Mouse (Mus musculus): ENCODE results near the gene Tctn3.
"Not testable (repeated sequence)": the region's sequence is repeated elsewhere in the genome, so short reads cannot be mapped to it uniquely, and the experiment has no call there.

Tctn3 gene

DNA sequence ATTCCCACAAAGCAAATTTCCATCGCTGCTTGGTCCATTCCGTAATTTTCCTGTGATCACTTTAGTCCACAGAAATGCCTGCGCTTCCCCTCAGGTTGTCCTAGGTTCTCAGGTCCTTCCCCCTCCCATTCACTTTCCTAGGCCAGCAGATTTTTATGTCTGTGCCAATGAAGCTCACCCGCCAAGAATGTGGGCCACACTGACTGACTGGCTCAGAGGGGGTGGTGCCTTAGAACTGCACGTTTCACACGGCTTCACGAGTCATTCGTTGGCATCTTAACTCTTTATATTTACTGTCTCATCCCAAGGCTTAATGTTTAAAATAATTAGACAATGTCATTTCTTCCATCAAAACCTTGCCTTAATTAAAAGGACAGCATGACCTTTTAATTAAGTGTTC lies 16.2 kb downstream of the Tctn3 start:
- no peaks in the 10 kb centered on the region for H3K36me3 ChIP-seq (ENCODE audit: control insufficient read depth, insufficient read depth, low read length, poor library complexity, severe bottlenecking)
- no peaks in the 10 kb centered on the region for H3K27me3 ChIP-seq (ENCODE audit: control insufficient read depth, insufficient read depth, low read length, poor library complexity, severe bottlenecking)
- no peak for DNase-seq (ENCODE audit: low read depth, low spot score)

DNA sequence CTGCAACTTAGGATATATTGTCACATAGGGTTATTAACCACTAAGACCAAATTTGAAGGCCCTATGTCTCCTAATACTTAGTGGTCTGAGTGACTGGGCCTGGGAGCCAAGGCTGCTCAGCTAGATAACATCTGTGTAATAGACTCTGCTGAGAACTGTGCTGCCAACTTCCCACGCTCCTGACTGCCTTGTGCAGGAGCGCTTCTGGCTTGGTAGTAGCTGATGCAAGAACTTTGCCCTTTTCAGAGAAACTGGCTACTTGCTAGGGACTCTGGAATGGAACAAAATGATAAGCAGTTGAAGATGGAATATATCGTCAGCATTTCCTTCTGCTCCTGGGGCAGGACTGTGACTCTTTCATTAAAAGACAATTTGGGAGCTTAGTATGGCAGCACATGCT lies 16.8 kb downstream of the Tctn3 start:
- H3K27me3 ChIP-seq (ENCODE audit: control insufficient read depth, insufficient read depth, low read length, poor library complexity, severe bottlenecking) = no peaks in the 10 kb centered on the region
- no peak for DNase-seq (ENCODE audit: low read depth, low spot score)
- no peaks in the 10 kb centered on the region for H3K36me3 ChIP-seq (ENCODE audit: control insufficient read depth, insufficient read depth, low read length, poor library complexity, severe bottlenecking)

DNA sequence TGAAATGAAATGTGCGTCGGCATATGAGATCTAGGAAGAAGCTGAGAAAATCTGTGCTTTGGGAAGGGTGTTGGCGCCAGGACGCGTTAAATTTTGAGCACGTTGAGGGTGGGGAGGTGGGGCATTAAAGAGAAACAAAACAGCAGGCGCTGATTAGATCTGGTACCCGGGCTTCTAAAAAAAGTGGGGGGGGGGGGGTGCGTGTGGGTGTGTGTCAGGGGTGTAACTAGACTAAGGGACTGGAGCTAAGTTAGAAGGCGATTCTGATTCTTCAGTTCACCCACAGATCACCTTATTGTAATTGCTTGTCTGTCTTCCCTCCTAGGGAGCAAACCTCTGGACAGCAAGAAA lies 22.5 kb downstream of the Tctn3 start:
- no peak for DNase-seq (ENCODE audit: low read depth, low spot score)
- H3K36me3 ChIP-seq (ENCODE audit: control insufficient read depth, insufficient read depth, low read length, poor library complexity, severe bottlenecking) = no peaks in the 10 kb centered on the region
- H3K27me3 ChIP-seq (ENCODE audit: control insufficient read depth, insufficient read depth, low read length, poor library complexity, severe bottlenecking) = no peaks in the 10 kb centered on the region

DNA sequence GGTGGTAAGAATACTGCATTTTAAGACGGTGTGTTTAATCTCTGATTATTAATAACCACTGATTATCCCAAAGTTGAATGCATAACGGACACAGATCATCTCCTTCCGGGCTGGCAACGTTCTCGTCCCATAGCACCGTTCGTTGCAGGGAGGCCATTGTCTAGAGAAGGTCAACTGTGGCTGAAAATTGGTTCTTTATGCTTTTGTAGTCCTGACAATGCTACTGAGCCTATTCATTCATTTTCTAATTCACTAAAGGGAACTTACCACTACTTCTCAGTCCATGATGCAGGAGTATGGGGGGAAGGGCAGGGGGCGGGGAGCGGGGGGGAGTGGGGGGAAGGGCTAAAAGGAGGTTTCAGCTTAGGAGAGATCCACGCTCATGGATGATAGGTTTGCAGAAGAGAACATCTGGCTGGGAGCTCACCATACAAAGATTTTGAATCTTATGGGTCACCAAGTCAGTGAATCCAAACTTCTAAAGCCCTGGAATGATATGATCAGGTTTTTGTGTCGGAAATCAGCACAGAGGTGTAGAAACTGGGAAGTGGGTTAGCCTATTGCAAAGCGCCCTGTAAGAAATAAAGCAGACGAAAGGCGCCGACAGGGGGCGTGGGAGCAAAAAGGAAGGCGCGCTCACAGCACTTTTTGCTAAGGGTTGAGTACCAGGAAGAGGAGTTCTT lies 23.0 kb downstream of the Tctn3 start:
- DNase-seq (ENCODE audit: low read depth, low spot score) = peak; percentile 94
- no peaks in the 10 kb centered on the region for H3K36me3 ChIP-seq (ENCODE audit: control insufficient read depth, insufficient read depth, low read length, poor library complexity, severe bottlenecking)
- H3K27me3 ChIP-seq (ENCODE audit: control insufficient read depth, insufficient read depth, low read length, poor library complexity, severe bottlenecking) = no peaks in the 10 kb centered on the region

DNA sequence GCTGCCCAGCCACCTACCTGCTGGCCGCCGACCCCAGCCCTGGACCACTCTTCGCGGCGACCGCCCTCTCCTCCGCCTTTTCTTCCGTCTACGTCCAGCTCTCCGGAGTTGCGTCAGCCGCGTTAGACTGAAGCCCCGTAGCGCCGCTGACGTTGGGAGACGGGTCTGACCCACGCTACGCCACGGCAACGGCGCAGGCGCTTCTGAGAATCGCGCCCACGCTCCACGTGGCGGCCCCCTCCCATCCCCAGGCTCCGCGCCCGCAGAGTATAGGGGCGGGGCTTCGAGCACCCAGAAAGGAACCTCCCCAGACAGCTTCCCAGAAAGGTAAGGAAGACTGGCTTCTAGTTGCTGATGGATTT lies 23.8 kb downstream of the Tctn3 start, which contains the start of gene Aldh18a1:
Gene Aldh18a1 (minus strand): TSS at position 171 of the 362 bp plus-strand sequence.
- peak; percentile 96 for DNase-seq (ENCODE audit: low read depth, low spot score)
- Histone ChIP-seq H3K27me3 (ENCODE audit: control insufficient read depth, insufficient read depth, low read length, poor library complexity, severe bottlenecking) (no peaks in the 10 kb centered on the region), H3K36me3 (ENCODE audit: control insufficient read depth, insufficient read depth, low read length, poor library complexity, severe bottlenecking) (no peaks in the 10 kb centered on the region)

DNA sequence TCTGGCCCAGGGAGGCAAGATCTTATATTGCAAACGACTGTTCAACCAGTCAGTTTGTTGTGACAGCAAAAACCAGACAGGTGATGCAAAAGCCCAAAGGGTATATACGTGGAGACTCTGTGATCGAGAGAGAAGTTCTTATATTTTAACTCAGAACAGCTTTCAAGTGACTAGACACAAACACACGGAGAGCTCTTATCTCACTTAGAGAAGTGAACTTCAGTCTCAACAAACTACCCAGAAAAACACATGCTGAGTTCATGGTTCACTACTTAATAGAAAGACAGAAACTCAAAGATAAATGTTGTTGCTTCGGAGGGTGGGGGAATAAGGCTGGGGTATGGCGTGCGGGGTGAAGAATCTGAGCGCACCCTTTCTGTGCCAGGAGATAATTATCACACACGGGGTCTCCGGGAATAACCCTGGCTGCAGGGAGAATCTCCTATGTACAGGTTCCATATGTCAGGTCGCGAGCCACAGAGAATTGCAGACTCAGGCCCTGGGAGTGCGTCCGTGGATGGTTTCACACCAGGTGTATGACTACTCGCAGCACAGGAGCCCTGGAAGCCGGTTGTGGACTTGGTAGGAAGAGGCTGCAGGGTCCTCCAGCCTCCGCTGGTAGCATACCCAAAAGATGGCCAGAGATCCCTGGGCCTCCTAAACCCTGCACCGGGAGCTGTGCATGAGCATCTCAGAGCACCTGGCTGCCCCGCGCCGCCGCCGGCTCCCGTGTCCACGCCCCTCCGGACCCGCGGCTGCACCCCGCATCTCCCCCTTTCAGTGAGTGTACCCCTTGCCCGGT lies 24.3 kb downstream of the Tctn3 start:
- no peak for DNase-seq (ENCODE audit: low read depth, low spot score)
- H3K27me3 ChIP-seq (ENCODE audit: control insufficient read depth, insufficient read depth, low read length, poor library complexity, severe bottlenecking) = no peaks in the 10 kb centered on the region
- H3K36me3 ChIP-seq (ENCODE audit: control insufficient read depth, insufficient read depth, low read length, poor library complexity, severe bottlenecking) = no peaks in the 10 kb centered on the region

DNA sequence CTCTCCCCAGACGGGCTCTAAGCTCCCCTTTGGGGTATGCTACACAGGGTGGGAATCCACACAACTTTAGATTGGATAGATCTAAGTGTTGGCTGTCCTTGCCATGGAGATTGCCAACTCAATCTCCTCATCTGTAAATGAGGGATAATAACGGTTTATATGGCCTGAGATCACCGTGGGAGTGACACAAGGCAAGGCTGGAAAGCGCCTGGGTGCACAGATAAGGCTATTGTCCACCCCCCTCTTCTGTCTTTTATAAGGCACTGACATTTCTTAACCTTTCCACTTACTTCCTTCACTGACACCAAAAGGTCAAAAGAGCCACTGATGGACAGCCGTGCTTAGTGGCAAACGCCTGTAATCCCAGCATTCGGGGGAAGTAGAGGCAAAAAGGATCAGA lies 25.1 kb downstream of the Tctn3 start:
- Histone ChIP-seq H3K27me3 (ENCODE audit: control insufficient read depth, insufficient read depth, low read length, poor library complexity, severe bottlenecking) (no peaks in the 10 kb centered on the region), H3K36me3 (ENCODE audit: control insufficient read depth, insufficient read depth, low read length, poor library complexity, severe bottlenecking) (no peaks in the 10 kb centered on the region)
- no peak for DNase-seq (ENCODE audit: low read depth, low spot score)

DNA sequence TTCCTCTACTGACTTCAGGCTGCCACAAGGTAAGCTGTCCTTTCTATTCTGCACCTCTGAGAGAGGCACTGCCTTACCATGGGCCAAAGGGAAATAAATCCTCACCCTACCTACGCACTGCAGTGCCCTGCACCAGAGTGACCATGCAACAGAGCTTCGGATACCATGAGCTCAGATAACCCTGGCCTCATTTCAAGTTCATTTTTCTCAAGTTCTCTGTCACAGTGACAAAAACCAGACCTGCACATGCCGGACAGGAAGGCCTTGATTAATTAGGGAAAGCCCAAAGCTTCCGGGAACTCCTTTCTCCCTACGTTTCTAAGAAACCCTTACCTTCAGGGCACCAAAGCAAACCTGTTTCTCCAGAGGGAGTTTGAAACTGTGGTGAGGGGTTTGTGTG lies 30.4 kb downstream of the Tctn3 start:
- no peaks in the 10 kb centered on the region for H3K36me3 ChIP-seq (ENCODE audit: control insufficient read depth, insufficient read depth, low read length, poor library complexity, severe bottlenecking)
- H3K27me3 ChIP-seq (ENCODE audit: control insufficient read depth, insufficient read depth, low read length, poor library complexity, severe bottlenecking) = no peaks in the 10 kb centered on the region
- DNase-seq (ENCODE audit: low read depth, low spot score) = no peak

DNA sequence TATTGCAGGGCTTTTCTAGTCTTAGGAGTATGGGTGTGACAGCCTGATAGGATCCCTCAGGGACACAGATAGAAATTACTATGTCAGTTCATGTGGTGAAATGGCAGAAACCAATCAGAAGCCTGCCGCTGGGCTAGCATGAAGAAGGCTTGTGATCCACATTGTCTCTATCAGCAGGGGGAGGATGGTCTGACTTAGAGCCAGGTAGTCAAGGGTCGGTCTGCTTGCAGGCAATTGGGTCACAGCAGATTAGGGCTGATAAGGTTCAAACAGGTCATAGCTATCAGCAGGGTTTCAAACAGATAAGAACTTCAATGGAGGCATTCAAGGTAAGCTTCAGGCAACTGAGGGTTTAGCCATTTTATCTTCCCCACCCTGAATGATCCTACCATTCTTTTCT lies 31.1 kb downstream of the Tctn3 start:
- DNase-seq (ENCODE audit: low read depth, low spot score) = no peak
- no peaks in the 10 kb centered on the region for H3K36me3 ChIP-seq (ENCODE audit: control insufficient read depth, insufficient read depth, low read length, poor library complexity, severe bottlenecking)
- no peaks in the 10 kb centered on the region for H3K27me3 ChIP-seq (ENCODE audit: control insufficient read depth, insufficient read depth, low read length, poor library complexity, severe bottlenecking)

DNA sequence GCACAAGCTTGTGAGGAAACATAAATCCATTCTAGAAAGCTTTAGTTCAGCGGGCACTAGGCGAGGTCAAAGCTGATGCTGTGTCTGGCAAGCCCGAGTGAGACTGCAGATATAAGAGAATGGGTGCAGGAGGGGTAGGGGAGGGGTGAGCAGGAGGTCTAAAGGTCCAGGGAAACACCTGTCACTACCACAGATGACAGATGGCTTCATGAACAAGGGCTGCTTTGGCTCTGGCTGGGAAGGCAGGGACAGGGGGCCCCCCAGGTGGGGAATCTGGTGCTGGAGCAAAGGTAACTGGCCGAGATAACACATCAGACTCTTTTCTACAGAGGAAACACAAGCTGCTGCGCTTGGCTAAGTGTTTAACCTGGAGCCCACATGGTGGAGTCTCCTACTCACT lies 36.6 kb downstream of the Tctn3 start:
- no peak for DNase-seq (ENCODE audit: low read depth, low spot score)
- H3K36me3 ChIP-seq (ENCODE audit: control insufficient read depth, insufficient read depth, low read length, poor library complexity, severe bottlenecking) = peaks cover 4% of the 10 kb centered on the region
- H3K27me3 ChIP-seq (ENCODE audit: control insufficient read depth, insufficient read depth, low read length, poor library complexity, severe bottlenecking) = no peaks in the 10 kb centered on the region

DNA sequence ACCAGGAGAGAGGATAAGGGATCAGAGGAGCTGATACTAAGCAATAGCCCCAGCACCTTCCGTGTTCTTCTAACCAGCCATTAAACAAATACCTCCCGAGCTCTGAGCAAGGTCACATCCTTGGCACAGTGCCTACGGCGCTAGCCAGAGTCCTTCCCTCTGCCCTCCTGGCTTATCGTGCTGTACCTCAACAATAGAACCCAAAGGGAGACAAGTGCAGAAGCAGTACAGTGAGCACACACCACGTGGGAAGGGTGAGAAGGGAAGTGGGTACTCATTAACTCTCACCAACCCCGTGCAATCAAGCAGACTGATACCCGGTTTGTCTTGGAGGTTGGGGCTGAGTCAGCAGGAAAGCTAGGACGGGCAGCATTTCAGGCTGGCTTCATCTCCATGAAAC lies 41.3 kb downstream of the Tctn3 start:
- no peak for DNase-seq (ENCODE audit: low read depth, low spot score)

DNA sequence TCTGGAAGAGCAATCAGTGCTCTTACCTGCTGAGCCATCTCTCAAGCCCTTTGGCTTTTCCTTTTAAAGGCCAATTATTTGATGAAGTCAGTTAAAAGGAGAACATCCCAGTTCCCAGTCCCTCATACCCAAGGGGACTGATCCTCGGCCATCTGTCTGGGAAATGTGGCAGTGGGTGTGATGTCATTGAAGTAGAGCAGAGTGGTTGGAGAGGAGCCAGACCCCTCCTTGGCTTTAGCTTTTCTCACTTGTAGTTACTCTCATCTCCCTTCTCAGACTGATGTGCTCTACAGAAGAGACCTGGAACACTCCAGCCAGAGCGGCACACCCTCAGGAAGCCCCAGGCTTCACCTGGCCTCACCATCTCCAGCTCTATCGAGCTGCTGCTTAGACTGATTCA lies 44.4 kb downstream of the Tctn3 start:
- no peak for DNase-seq (ENCODE audit: low read depth, low spot score)
- no peaks in the 10 kb centered on the region for H3K27me3 ChIP-seq (ENCODE audit: control insufficient read depth, insufficient read depth, low read length, poor library complexity, severe bottlenecking)

More for the DNA sequence above, 41.3 kb downstream of the Tctn3 start:
- H3K27me3 ChIP-seq (ENCODE audit: control insufficient read depth, insufficient read depth, low read length, poor library complexity, severe bottlenecking) = no peaks in the 10 kb centered on the region
- peaks cover 5% of the 10 kb centered on the region for H3K36me3 ChIP-seq (ENCODE audit: control insufficient read depth, insufficient read depth, low read length, poor library complexity, severe bottlenecking)

DNA sequence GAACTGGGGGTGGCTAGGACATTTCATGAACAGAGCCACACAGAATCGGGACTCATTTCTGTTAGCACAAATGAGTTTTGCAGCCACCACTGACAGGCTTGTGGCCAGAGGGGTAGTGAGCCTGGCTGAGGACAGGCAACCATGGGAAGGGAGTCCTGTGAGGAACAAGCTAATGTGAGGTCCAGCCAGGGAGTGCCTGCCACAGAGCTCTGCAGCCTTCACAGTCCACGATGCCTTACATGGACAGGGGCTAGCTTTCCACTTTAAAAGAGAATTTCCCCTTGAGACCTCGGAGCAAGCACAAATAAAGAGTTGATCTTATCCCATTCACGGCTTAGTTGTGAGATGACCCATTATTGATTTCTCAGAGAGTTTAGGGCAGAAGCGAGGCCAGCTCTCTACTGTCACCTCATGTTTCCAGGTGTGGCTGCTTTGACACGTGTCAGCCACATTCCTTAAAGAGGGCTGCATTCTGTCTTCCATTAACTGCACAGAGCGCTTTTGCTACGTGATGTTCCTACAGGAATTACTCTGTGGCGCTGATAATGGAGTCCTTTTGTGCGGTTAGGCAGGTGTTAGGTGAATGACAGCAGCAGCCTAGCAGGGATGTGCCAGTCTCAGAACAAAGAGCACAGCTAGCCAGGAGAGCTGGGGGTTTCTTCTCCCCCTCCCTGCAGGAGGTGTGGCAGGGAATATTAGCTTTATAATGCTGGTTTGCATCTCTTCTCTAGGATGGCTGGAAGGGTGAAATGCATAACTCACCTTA lies 48.0 kb downstream of the Tctn3 start:
- Histone ChIP-seq H3K27me3 (ENCODE audit: control insufficient read depth, insufficient read depth, low read length, poor library complexity, severe bottlenecking) (no peaks in the 10 kb centered on the region), H3K36me3 (ENCODE audit: control insufficient read depth, insufficient read depth, low read length, poor library complexity, severe bottlenecking) (peaks cover 2% of the 10 kb centered on the region; the same call in 1 of the 2 replicates)
- DNase-seq (ENCODE audit: low read depth, low spot score) = no peak

More for the DNA sequence above, 44.4 kb downstream of the Tctn3 start:
- H3K36me3 ChIP-seq (ENCODE audit: control insufficient read depth, insufficient read depth, low read length, poor library complexity, severe bottlenecking) = peaks cover 3% of the 10 kb centered on the region; the same call in 1 of the 2 replicates

DNA sequence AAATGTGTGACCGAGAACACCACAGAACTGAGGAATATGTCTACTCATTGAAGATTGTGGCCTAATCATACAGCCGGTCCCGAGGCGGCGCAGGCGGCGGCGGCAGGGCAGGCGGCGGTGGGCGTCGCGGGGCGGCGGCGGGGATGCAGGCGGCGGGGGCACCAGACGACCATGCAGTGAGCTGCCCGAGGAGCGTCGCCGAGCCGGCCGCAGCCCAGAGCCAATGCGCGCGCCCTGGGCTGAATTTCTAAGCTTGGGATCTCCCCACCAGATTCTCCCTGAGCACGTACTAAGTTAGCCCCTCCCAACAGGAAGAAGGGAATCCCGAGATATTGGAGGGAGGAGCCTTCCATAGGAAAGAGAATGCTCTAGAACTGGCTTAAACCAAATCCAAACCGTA lies 50.5 kb downstream of the Tctn3 start:
- not testable (repeated sequence) for H3K36me3 ChIP-seq (ENCODE audit: control insufficient read depth, insufficient read depth, low read length, poor library complexity, severe bottlenecking); H3K27me3 ChIP-seq (ENCODE audit: control insufficient read depth, insufficient read depth, low read length, poor library complexity, severe bottlenecking); DNase-seq (ENCODE audit: low read depth, low spot score)

DNA sequence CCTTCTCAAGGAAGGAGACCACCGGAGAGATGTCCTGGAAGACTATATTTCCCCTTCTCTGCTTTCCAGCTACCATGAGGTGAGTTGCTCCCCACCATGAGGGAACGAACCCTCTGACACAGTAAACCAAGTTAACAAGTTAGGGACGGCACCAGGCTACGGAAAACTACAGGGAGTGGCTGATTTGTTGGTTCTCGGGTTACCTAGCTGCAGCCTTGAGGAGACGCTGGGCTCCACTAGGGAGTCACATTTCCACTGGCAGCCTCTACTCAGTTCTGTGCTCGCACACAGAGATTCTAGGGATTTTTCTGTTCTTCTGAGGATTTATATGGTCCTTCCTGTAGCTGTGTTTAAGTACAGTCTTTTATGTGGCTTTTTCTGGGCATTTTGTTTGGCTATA lies 56.0 kb downstream of the Tctn3 start:
- Histone ChIP-seq H3K27me3 (ENCODE audit: control insufficient read depth, insufficient read depth, low read length, poor library complexity, severe bottlenecking) (no peaks in the 10 kb centered on the region), H3K36me3 (ENCODE audit: control insufficient read depth, insufficient read depth, low read length, poor library complexity, severe bottlenecking) (peaks cover 2% of the 10 kb centered on the region)
- DNase-seq (ENCODE audit: low read depth, low spot score) = no peak

Data from splenic B cell, adult 2 months (primary cell).